In genomic region chr9:3334962-3335767, GRCm38 (mm10) we compare ENCODE assay signal across 8 mouse cellular contexts. TPM values are rescaled to one million over a fixed set of nuclear protein-coding genes. Genes with fewer than 3 reads are reported as not detected.
DNase-seq lines count a peak whose midpoint lies in the region; ATAC-seq and TF ChIP-seq lines count a peak whose summit lies in the region.

Gene Alkbh8 (plus strand): TSS chr9:3335140.

- peak within 1 kb of the TSS; percentile 60 for H3K9ac ChIP-seq in forebrain, embryonic 15.5 days (replicated peaks)

- intact Hi-C loops in heart, postnatal 25 days (cut with DNase I) = loop anchor here (5.0 kb wide), 2 partner anchors 67 to 972 kb away; partner anchors contain the start of genes Aasdhppt, Cwf19l2 and Kbtbd3

- ATAC-seq in forebrain, embryonic 15.5 days (replicated peaks) = peak; percentile 98
- peak; percentile 97 for ATAC-seq in neutrophil, adult 5-6 weeks (ENCODE audit: extremely low read depth, insufficient number of reproducible peaks, low FRiP score, poor library complexity, severe bottlenecking)

- 2% methylated on average over 20 of the region's 20 CpGs for WGBS in forebrain, embryonic 15.5 days
- WGBS in lung, adult 2 months = 2% methylated on average over 20 of the region's 20 CpGs

- peaks cover 9% of the 10 kb centered on the region for H3K36me3 ChIP-seq in forebrain, embryonic 15.5 days

- no peak for TF ChIP-seq CTCF in lung, adult 2 months (IDR thresholded peaks at IDR 0.05; ENCODE audit: insufficient read depth, low read length)

- H3K4me3 ChIP-seq in forebrain, embryonic 15.5 days = peak within 1 kb of the TSS; percentile 84
- H3K4me3 ChIP-seq in lung, adult 2 months (replicated peaks; ENCODE audit: extremely low read depth, low read depth, low read length) = peak within 1 kb of the TSS; percentile 84

- H3K27me3 ChIP-seq in forebrain, embryonic 15.5 days = 0 out of 2 replicates have a peak, but pooled peaks cover 5% of the 10 kb centered on the region

- peaks cover 8% of the 10 kb centered on the region for H3K4me1 ChIP-seq in forebrain, embryonic 15.5 days
- no peaks in the 10 kb centered on the region; the same call in 1 of the 2 replicates for H3K4me1 ChIP-seq in lung, adult 2 months (ENCODE audit: control insufficient read depth, insufficient read depth, low read length)

- H3K27ac ChIP-seq in forebrain, embryonic 15.5 days (replicated peaks) = peak within 1 kb of the TSS; percentile 84

- DNase-seq in ES-CJ7 (ENCODE audit: low read depth, low spot score) = peak; percentile 89
- DNase-seq in cerebellum, adult 11-12 months = peak; percentile 74
- DNase-seq in heart, postnatal 25 days (ENCODE audit: low spot score) = peak; percentile 25
- DNase-seq in layer of hippocampus, adult 18-20 months (ENCODE audit: low spot score in 2 of 2) = peak; percentile 83 to 88
- peak; percentile 76 for DNase-seq in lung, adult 2 months
- peak; percentile 66 to 77 for DNase-seq in thymus, adult 18-20 months

- TF ChIP-seq POLR2A in lung, adult 2 months (IDR thresholded peaks at IDR 0.05; ENCODE audit: borderline replicate concordance, extremely low read depth, low read depth, low read length) = peak; percentile 36; the same call in 1 of the 2 replicates

- H3K4me2 ChIP-seq in forebrain, embryonic 15.5 days (replicated peaks) = peak within 1 kb of the TSS; percentile 51

- no peaks in the 10 kb centered on the region for H3K9me3 ChIP-seq in forebrain, embryonic 15.5 days

RNA-seq across cellular contexts. Expression of gene Alkbh8, which starts in this region (rescaled TPM):
- 57.1 and 57.7 TPM in 2 replicates for polyA plus RNA-seq in forebrain, embryonic 15.5 days (2015; fragmentation: Nextera tagmentation; extraction: Ambion mirVana)
- 10 to 100 TPM; 14.6 to 17.8 TPM for total RNA-seq in heart, postnatal 25 days (2021)
- 10 to 100 TPM; 40.5 to 42.0 TPM for total RNA-seq in layer of hippocampus, adult 18-20 months (2021)
- polyA plus RNA-seq in lung, adult 2 months (2012; rRNA removed) = 1.2 and 1.7 TPM in 2 replicates
- 13.0 and 13.4 TPM in 2 replicates for total RNA-seq in neutrophil, adult 5-6 weeks (2017)

Comparison
In these comparisons a context has a peak if more than half of its experiments do, and no peak if none do; other contexts are left out.
1. Peak in every context shown above with its lines: DNase-seq, ATAC-seq, H3K4me3 ChIP-seq and H3K27ac ChIP-seq.
2. RNA of gene Alkbh8 (polyA plus RNA-seq): 57.1 to 57.7 TPM in forebrain, embryonic 15.5 days; 1.2 to 1.7 TPM in lung, adult 2 months; every median in the first group is over 10 times any median in the second.
3. DNase-seq: peak in every context shown above with its lines; median percentile 89 in ES-CJ7; 86 in layer of hippocampus, adult 18-20 months; 76 in lung, adult 2 months; 74 in cerebellum, adult 11-12 months; 72 in thymus, adult 18-20 months; 25 in heart, postnatal 25 days.